Mouse (Mus musculus): Measurements from ENCODE around the gene Dstyk.
A peak's percentile ranks its signal among the peaks of the same experiment; 100 is the strongest.
"Not testable (repeated sequence)": the region's sequence is repeated elsewhere in the genome, so short reads cannot be mapped to it uniquely, and the experiment has no call there.

Dstyk gene

GRCm38 (mm10) chr1:132436960-132437359, 19.6 kb downstream of the Dstyk start:
- no peak for DNase-seq (ENCODE audit: low read depth)

- DNase-seq (ENCODE audit: low read depth) = no peak
Measured at GRCm38 (mm10) chr1:132437389-132437788, 20.0 kb downstream of the Dstyk start.

- DNase-seq (ENCODE audit: low read depth) = no peak
Measured at GRCm38 (mm10) chr1:132440896-132441435, 23.6 kb downstream of the Dstyk start.

- DNase-seq (ENCODE audit: low read depth) = no peak
Measured at GRCm38 (mm10) chr1:132449742-132450141, 32.4 kb downstream of the Dstyk start.

GRCm38 (mm10) chr1:132464651-132465050, 47.3 kb downstream of the Dstyk start:
- no peak for DNase-seq (ENCODE audit: low read depth)

- no peak for DNase-seq (ENCODE audit: low read depth)
Measured at GRCm38 (mm10) chr1:132468926-132469325, 51.6 kb downstream of the Dstyk start.

- DNase-seq (ENCODE audit: low read depth) = no peak
Measured at GRCm38 (mm10) chr1:132469519-132469918, 52.2 kb downstream of the Dstyk start.

- DNase-seq (ENCODE audit: low read depth) = not testable (repeated sequence)
Measured at GRCm38 (mm10) chr1:132470031-132470430, 52.7 kb downstream of the Dstyk start.

GRCm38 (mm10) chr1:132471032-132471431, 53.7 kb downstream of the Dstyk start:
- no peak for DNase-seq (ENCODE audit: low read depth)

GRCm38 (mm10) chr1:132471499-132471898, 54.1 kb downstream of the Dstyk start:
- no peak for DNase-seq (ENCODE audit: low read depth)

- peak; percentile 23 for DNase-seq (ENCODE audit: low read depth)
Measured at GRCm38 (mm10) chr1:132472537-132472936, 55.2 kb downstream of the Dstyk start.

GRCm38 (mm10) chr1:132474496-132474895, 57.1 kb downstream of the Dstyk start:
- DNase-seq (ENCODE audit: low read depth) = no peak

- DNase-seq (ENCODE audit: low read depth) = no peak
Measured at GRCm38 (mm10) chr1:132476575-132476927, 59.2 kb downstream of the Dstyk start.

GRCm38 (mm10) chr1:132476928-132477691, 59.8 kb downstream of the Dstyk start, which contains the start of gene Rbbp5:
Gene Rbbp5, plus strand, starts transcription at chr1:132477365.
- peak; percentile 94 for DNase-seq (ENCODE audit: low read depth)

GRCm38 (mm10) chr1:132479438-132479837, 62.1 kb downstream of the Dstyk start:
- no peak for DNase-seq (ENCODE audit: low read depth)

GRCm38 (mm10) chr1:132481619-132482018, 64.3 kb downstream of the Dstyk start:
- no peak for DNase-seq (ENCODE audit: low read depth)

- no peak for DNase-seq (ENCODE audit: low read depth)
Measured at GRCm38 (mm10) chr1:132483234-132483633, 65.9 kb downstream of the Dstyk start.

GRCm38 (mm10) chr1:132483759-132484158, 66.4 kb downstream of the Dstyk start:
- no peak for DNase-seq (ENCODE audit: low read depth)

GRCm38 (mm10) chr1:132500535-132500934, 83.2 kb downstream of the Dstyk start:
- DNase-seq (ENCODE audit: low read depth) = no peak

- DNase-seq (ENCODE audit: low read depth) = no peak
Measured at GRCm38 (mm10) chr1:132505155-132505554, 87.8 kb downstream of the Dstyk start.

GRCm38 (mm10) chr1:132506058-132506457, 88.7 kb downstream of the Dstyk start, which contains the start of gene Tmem81:
Gene Tmem81, plus strand, starts transcription at chr1:132506230.
- DNase-seq (ENCODE audit: low read depth) = no peak

GRCm38 (mm10) chr1:132506656-132507055, 89.3 kb downstream of the Dstyk start:
- no peak for DNase-seq (ENCODE audit: low read depth)

GRCm38 (mm10) chr1:132509771-132510170, 92.4 kb downstream of the Dstyk start:
- no peak for DNase-seq (ENCODE audit: low read depth)

- DNase-seq (ENCODE audit: low read depth) = no peak
Measured at GRCm38 (mm10) chr1:132511521-132511920, 94.2 kb downstream of the Dstyk start.

Measured in naive thymus-derived CD4-positive, alpha-beta T cell, adult 2 months (primary cell).